Mouse (Mus musculus) MEL (cell line): ENCODE measurements around the gene Trim56. TPM values are rescaled to one million over a fixed set of nuclear protein-coding genes. Genes with fewer than 3 reads are reported as not detected.

Experiments used
- DNase-seq: peaks from one replicate; pipeline ENCODE4 v3.0.0; 2011; ENCODE audit warnings: low read depth, low spot score
- H3K27ac ChIP-seq: 2 replicates; pipeline ENCODE4 v1.5.1; 2012; ENCODE audit warnings: low read depth, mild to moderate bottlenecking, control low read depth, low read length, moderate library complexity; ENCODE audit not compliant: control insufficient read depth
- H3K27me3 ChIP-seq, 2 experiments: fragments of 150-350 bp in 1 of 2; sonication (generic) in 1 of 2; 2 replicates each; pipeline ENCODE4 v1.6.1; 2012; ENCODE audit warnings: low read length in 2 of 2, mild to moderate bottlenecking in 2 of 2, improper control_type of control experiment in 1 of 2, moderate library complexity in 1 of 2; ENCODE audit not compliant: insufficient read depth in 2 of 2, control insufficient read depth in 1 of 2
- H3K36me3 ChIP-seq, 2 experiments: 2 replicates each; pipeline ENCODE4 v1.6.1; 2012 to 2014; ENCODE audit warnings: low read length in 2 of 2, improper control_type of control experiment in 1 of 2, inconsistent platforms in 1 of 2, mild to moderate bottlenecking in 1 of 2; ENCODE audit not compliant: insufficient read depth in 2 of 2, control insufficient read depth in 1 of 2
- H3K4me1 ChIP-seq, 2 experiments: fragments of 150-350 bp in 1 of 2; sonication (generic) in 1 of 2; 2 replicates each; pipeline ENCODE4 v1.6.1; 2012; ENCODE audit warnings: low read length in 2 of 2, improper control_type of control experiment in 1 of 2, mild to moderate bottlenecking in 1 of 2; ENCODE audit not compliant: insufficient read depth in 2 of 2, control insufficient read depth in 1 of 2
- H3K4me3 ChIP-seq, 2 experiments: fragments of 150-350 bp in 1 of 2; sonication (generic) in 1 of 2; 2 replicates each; pipeline ENCODE4 v1.5.1; 2012; ENCODE audit warnings: low read depth in 2 of 2, low read length in 2 of 2, mild to moderate bottlenecking in 2 of 2, moderate library complexity in 2 of 2, control low read depth in 1 of 2, improper control_type of control experiment in 1 of 2; ENCODE audit not compliant: control insufficient read depth in 1 of 2, insufficient read depth in 1 of 2
- H3K79me2 ChIP-seq: 2 replicates; pipeline ENCODE4 v1.6.1; 2012; ENCODE audit warnings: mild to moderate bottlenecking, low read length, moderate library complexity; ENCODE audit not compliant: control insufficient read depth, poor library complexity, insufficient read depth
- H3K9ac ChIP-seq: 2 replicates; pipeline ENCODE4 v1.6.1; 2012; ENCODE audit warnings: low read depth, mild to moderate bottlenecking, control low read depth, low read length, moderate library complexity; ENCODE audit not compliant: control insufficient read depth, poor library complexity, severe bottlenecking
- H3K9me3 ChIP-seq: fragments of 150-350 bp; sonication (generic); replicated peaks from 2 replicates; pipeline ENCODE4 v1.6.1; 2012; ENCODE audit warnings: mild to moderate bottlenecking, low read length, improper control_type of control experiment, moderate library complexity; ENCODE audit not compliant: insufficient read depth
- CHD2 ChIP-seq: IDR thresholded peaks from 2 replicates; pipeline ENCODE4 v1.6.1; 2011; ENCODE audit warnings: low read length, improper control_type of control experiment
- CTCF ChIP-seq, 3 experiments: IDR thresholded peaks in 2 of 3; conservative IDR thresholded peaks in 1 of 3; 2 replicates each; pipeline ENCODE4 v1.5.1; 2011 to 2012; ENCODE audit warnings: low read length in 3 of 3, low read depth in 2 of 3, mild to moderate bottlenecking in 2 of 3, improper control_type of control experiment in 1 of 3, inconsistent platforms in 1 of 3, mixed read lengths in 1 of 3, moderate library complexity in 1 of 3; ENCODE audit not compliant: control insufficient read depth in 1 of 3, insufficient read depth in 1 of 3, poor library complexity in 1 of 3, severe bottlenecking in 1 of 3
- E2F4 ChIP-seq: IDR thresholded peaks from 2 replicates; pipeline ENCODE4 v1.6.1; 2011; ENCODE audit warnings: low read depth, low read length, improper control_type of control experiment, borderline replicate concordance
- EP300 ChIP-seq, 2 experiments: IDR thresholded peaks; 2 replicates each; pipeline ENCODE4 v1.6.1; 2011; ENCODE audit warnings: improper control_type of control experiment in 2 of 2, low read length in 2 of 2, low read depth in 1 of 2, mild to moderate bottlenecking in 1 of 2
- GATA1 ChIP-seq: IDR thresholded peaks from 2 replicates; pipeline ENCODE4 v1.6.1; 2011; ENCODE audit warnings: low read depth, low read length, improper control_type of control experiment
- JUND ChIP-seq: IDR thresholded peaks from 2 replicates; pipeline ENCODE4 v1.6.1; 2011; ENCODE audit warnings: low read depth, mild to moderate bottlenecking, improper control_type of control experiment, low read length
- MAFK ChIP-seq: IDR thresholded peaks from 2 replicates; pipeline ENCODE4 v1.6.1; 2011; ENCODE audit warnings: low read depth, mild to moderate bottlenecking, low read length, improper control_type of control experiment, borderline replicate concordance
- MAX ChIP-seq: IDR thresholded peaks from 2 replicates; pipeline ENCODE4 v1.6.1; 2011; ENCODE audit warnings: low read length, improper control_type of control experiment
- MXI1 ChIP-seq: IDR thresholded peaks from 2 replicates; pipeline ENCODE4 v1.6.1; 2011; ENCODE audit warnings: mild to moderate bottlenecking, low read depth, low read length, improper control_type of control experiment
- MYB ChIP-seq: IDR thresholded peaks from 2 replicates; pipeline ENCODE4 v1.6.1; 2011; ENCODE audit warnings: mild to moderate bottlenecking, low read depth, low read length, improper control_type of control experiment
- MYC ChIP-seq: IDR thresholded peaks from 2 replicates; pipeline ENCODE4 v1.6.1; 2011; ENCODE audit warnings: low read depth, mild to moderate bottlenecking, low read length, improper control_type of control experiment, moderate library complexity
- NELFE ChIP-seq: IDR thresholded peaks from 2 replicates; pipeline ENCODE4 v1.6.1; 2011; ENCODE audit warnings: low read depth, low read length, improper control_type of control experiment
- POLR2A ChIP-seq, 2 experiments: IDR thresholded peaks; 2 replicates each; pipeline ENCODE4 v1.6.1; 2011 to 2012; ENCODE audit warnings: low read length in 2 of 2, mild to moderate bottlenecking in 2 of 2, control low read depth in 1 of 2, improper control_type of control experiment in 1 of 2, low read depth in 1 of 2, moderate library complexity in 1 of 2; ENCODE audit not compliant: control insufficient read depth in 1 of 2, insufficient read depth in 1 of 2, poor library complexity in 1 of 2
- POLR2AphosphoS2 ChIP-seq: IDR thresholded peaks from 2 replicates; pipeline ENCODE4 v1.6.1; 2011; ENCODE audit warnings: low read length, improper control_type of control experiment
- SMC3 ChIP-seq: IDR thresholded peaks from 2 replicates; pipeline ENCODE4 v1.6.1; 2011; ENCODE audit warnings: low read depth, low read length, improper control_type of control experiment
- TAL1 ChIP-seq: IDR thresholded peaks from 2 replicates; pipeline ENCODE4 v1.6.1; 2012; ENCODE audit warnings: mild to moderate bottlenecking, inconsistent platforms, low read length, moderate library complexity, mixed read lengths
- TBP ChIP-seq: IDR thresholded peaks from 2 replicates; pipeline ENCODE4 v1.8.0; 2011; ENCODE audit warnings: low read depth, low read length, improper control_type of control experiment
- ZMIZ1 ChIP-seq: IDR thresholded peaks from 2 replicates; pipeline ENCODE4 v1.6.1; 2012; ENCODE audit warnings: low read depth, mild to moderate bottlenecking, inconsistent platforms, low read length, improper control_type of control experiment, moderate library complexity
- ZNF384 ChIP-seq: IDR thresholded peaks from 2 replicates; pipeline ENCODE4 v1.6.1; 2012; ENCODE audit warnings: low read depth, mild to moderate bottlenecking, inconsistent platforms, low read length, improper control_type of control experiment
- polyA plus RNA-seq, 2 experiments: library from polyadenylated mRNA; stranded (reverse) in 1 of 2; unstranded in 1 of 2; fragments of >175 nt in 1 of 2; fragments of >200 nt in 1 of 2; gene quantifications; 2 replicates each; pipeline versions ENCODE4 v1.2.1 to v1.2.4; 2012; ENCODE audit warnings: low replicate concordance in 2 of 2, low read depth in 1 of 2; ENCODE audit not compliant: insufficient read length in 2 of 2, insufficient read depth in 1 of 2, missing spikeins in 1 of 2
- total RNA-seq: library from RNA; depleted of rRNA; stranded (reverse); fragments of 300-350 nt; gene quantifications from 2 replicates; pipeline ENCODE4 v1.2.3, GENCODE M21; 2012

Trim56 gene
- total and polyA plus RNA-seq, 3 experiments = 21.8 to 75.8 (median 22.8) TPM

DNA sequence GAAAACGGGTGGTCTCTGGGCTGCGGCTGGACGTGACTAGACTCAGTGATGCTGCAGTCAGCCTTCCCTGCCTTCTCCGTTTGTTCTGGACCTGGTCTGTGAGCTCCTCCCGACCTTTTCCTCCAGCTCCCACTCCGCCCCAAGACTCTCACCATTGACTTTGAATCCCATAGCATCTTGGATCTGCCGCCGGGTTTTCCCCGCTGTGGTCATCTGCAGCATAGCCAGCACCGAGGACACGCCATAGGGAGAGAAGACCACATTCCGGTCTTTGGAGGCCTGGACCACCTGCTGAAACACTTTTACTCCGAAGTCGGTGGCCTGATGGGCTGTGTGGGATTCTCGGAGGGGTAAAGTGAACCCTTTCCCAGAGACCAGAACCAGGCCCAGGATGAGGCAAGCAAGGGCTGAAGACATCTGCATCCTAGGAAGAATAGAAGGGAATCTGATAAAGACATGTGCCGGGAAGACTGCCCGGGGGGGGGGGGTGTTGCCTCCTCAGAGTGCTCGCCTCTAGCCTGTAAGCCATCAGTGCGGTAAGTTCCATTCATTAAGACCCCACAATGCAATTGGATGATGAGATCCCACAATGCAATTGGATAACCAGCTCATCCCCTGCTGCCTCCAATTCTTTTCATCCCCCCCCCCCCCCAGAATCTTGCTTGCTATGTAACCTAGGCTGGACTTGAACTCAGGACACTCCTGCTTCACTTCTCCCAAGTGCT is 45.0 kb downstream of the Trim56 start:
- H3K4me3 ChIP-seq = no peak overlapping the region
- peaks cover 0 to 6% of the 10 kb centered on the region in 2 experiments; a peak in 2 of 4 replicates for H3K36me3 ChIP-seq
- H3K27me3 ChIP-seq = no peaks in the 10 kb centered on the region; a peak in 1 of 4 replicates
- H3K4me1 ChIP-seq = peaks cover 2 to 15% of the 10 kb centered on the region in 2 experiments; a peak in 3 of 4 replicates
- no peak for DNase-seq
- H3K79me2 ChIP-seq = no peaks in the 10 kb centered on the region
- no peak overlapping the region for H3K9ac ChIP-seq
- no peaks in the 10 kb centered on the region for H3K9me3 ChIP-seq
- no peak for TF ChIP-seq MAX
- TF ChIP-seq CTCF (IDR thresholded peaks at IDR 0.05 in 2 of 3, conservative IDR thresholded peaks at IDR 0.05 in 1 of 3; ENCODE audit: control insufficient read depth in 1 of 3, insufficient read depth in 1 of 3, low read depth in 2 of 3, low read length in 3 of 3, poor library complexity in 1 of 3, severe bottlenecking in 1 of 3) = no peak
- TF ChIP-seq NELFE = no peak
- no peak for TF ChIP-seq TAL1
- TF ChIP-seq TBP = no peak
- TF ChIP-seq SMC3 = no peak
- no peak for TF ChIP-seq E2F4
- no peak for TF ChIP-seq JUND
- TF ChIP-seq POLR2A (IDR thresholded peaks at IDR 0.05; ENCODE audit: control insufficient read depth in 1 of 2, insufficient read depth in 1 of 2, low read depth in 1 of 2, low read length in 2 of 2, poor library complexity in 1 of 2) = no peak
- no peak for TF ChIP-seq MAFK
- TF ChIP-seq MXI1 = no peak
- TF ChIP-seq MYC = no peak
- no peak for TF ChIP-seq GATA1
- no peak for TF ChIP-seq CHD2
- no peak for TF ChIP-seq MYB
- no peak for TF ChIP-seq ZMIZ1
- no peak for TF ChIP-seq EP300 (IDR thresholded peaks at IDR 0.05; ENCODE audit: low read depth in 1 of 2, low read length in 2 of 2)
- H3K27ac ChIP-seq = no peak overlapping the region

DNA sequence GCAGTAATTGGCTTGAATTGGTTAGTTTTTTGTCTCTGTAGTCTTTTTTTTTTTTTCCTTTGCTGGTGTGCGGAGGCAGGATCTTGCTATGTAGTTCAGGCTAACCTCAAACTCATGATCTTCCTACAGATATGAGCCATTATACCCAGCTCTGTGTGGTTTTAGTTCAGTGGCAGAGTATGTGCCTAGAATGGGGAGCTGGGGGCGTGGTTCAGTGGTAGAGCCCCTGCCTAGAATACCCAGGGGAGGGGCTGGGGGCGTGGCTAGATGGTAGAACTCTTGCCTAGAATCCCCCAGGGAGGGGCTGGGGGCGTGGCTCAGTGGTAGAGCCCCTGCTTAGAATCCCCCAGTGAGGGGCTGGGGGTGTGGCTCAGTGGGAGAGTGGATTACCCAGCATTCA is 47.3 kb downstream of the Trim56 start:
- Histone ChIP-seq H3K4me1 (peaks cover 0 to 9% of the 10 kb centered on the region in 2 experiments; a peak in 2 of 4 replicates), H3K27ac (no peak overlapping the region), H3K9ac (no peak overlapping the region), H3K9me3 (no peaks in the 10 kb centered on the region), H3K27me3 (no peaks in the 10 kb centered on the region; a peak in 1 of 4 replicates), H3K4me3 (no peak overlapping the region), H3K79me2 (no peaks in the 10 kb centered on the region), H3K36me3 (0 out of 4 replicates have a peak, but pooled peaks cover 0 to 2% of the 10 kb centered on the region in 2 experiments)
- TF ChIP-seq MXI1 (no peak), ZNF384 (0 out of 2 replicates have a peak, but pooled peaks have one; percentile 35), CHD2 (no peak), EP300 (IDR thresholded peaks at IDR 0.05; ENCODE audit: low read depth in 1 of 2, low read length in 2 of 2) (no peak), MAFK (no peak), POLR2AphosphoS2 (no peak)
- peak; percentile 48 for DNase-seq
